Mouse (Mus musculus) lung, postnatal 14 days (tissue): ENCODE results near the gene Ctnna2.

Experiments used
- DNase-seq: peaks from one replicate; pipeline ENCODE4 v3.0.0; 2021

Ctnna2 gene

GRCm38 (mm10) chr6:77979241-77979961 lies at the start of gene Ctnna2:
Gene Ctnna2 (minus strand): TSS chr6:77979699.
- DNase-seq = peak; percentile 24

GRCm38 (mm10) chr6:77980137-77981052 lies 896 bp upstream of the Ctnna2 start:
- no peak for DNase-seq

- no peak for DNase-seq
These were observed 841 bp downstream of the Ctnna2 start for GRCm38 (mm10) chr6:77978476-77979240.

- no peak for DNase-seq
These were observed 8.8 kb downstream of the Ctnna2 start for GRCm38 (mm10) chr6:77970545-77971242.

- DNase-seq = no peak
These were observed 9.7 kb downstream of the Ctnna2 start for GRCm38 (mm10) chr6:77969774-77970173.

- no peak for DNase-seq
These were observed 17.5 kb downstream of the Ctnna2 start for GRCm38 (mm10) chr6:77962011-77962410.

- no peak for DNase-seq
These were observed 28.2 kb downstream of the Ctnna2 start for GRCm38 (mm10) chr6:77951276-77951675.

GRCm38 (mm10) chr6:77950690-77951089 lies 28.8 kb downstream of the Ctnna2 start:
- DNase-seq = no peak

GRCm38 (mm10) chr6:77929375-77929774 lies 50.1 kb downstream of the Ctnna2 start:
- no peak for DNase-seq

GRCm38 (mm10) chr6:77873150-77873549 lies 106.3 kb downstream of the Ctnna2 start:
- no peak for DNase-seq

- no peak for DNase-seq
These were observed 110.2 kb downstream of the Ctnna2 start for GRCm38 (mm10) chr6:77869313-77869712.

GRCm38 (mm10) chr6:77868119-77868518 lies 111.4 kb downstream of the Ctnna2 start:
- no peak for DNase-seq

GRCm38 (mm10) chr6:77863379-77863778 lies 116.1 kb downstream of the Ctnna2 start:
- no peak for DNase-seq

GRCm38 (mm10) chr6:77862781-77863180 lies 116.7 kb downstream of the Ctnna2 start:
- DNase-seq = no peak

GRCm38 (mm10) chr6:77849438-77849837 lies 130.1 kb downstream of the Ctnna2 start:
- no peak for DNase-seq

GRCm38 (mm10) chr6:77848796-77849195 lies 130.7 kb downstream of the Ctnna2 start:
- DNase-seq = no peak

GRCm38 (mm10) chr6:77847651-77848050 lies 131.8 kb downstream of the Ctnna2 start:
- no peak for DNase-seq

- no peak for DNase-seq
These were observed 140.4 kb downstream of the Ctnna2 start for GRCm38 (mm10) chr6:77839076-77839475.

GRCm38 (mm10) chr6:77838653-77839052 lies 140.8 kb downstream of the Ctnna2 start:
- no peak for DNase-seq

GRCm38 (mm10) chr6:77837543-77837942 lies 142.0 kb downstream of the Ctnna2 start:
- no peak for DNase-seq

GRCm38 (mm10) chr6:77834680-77835079 lies 144.8 kb downstream of the Ctnna2 start:
- no peak for DNase-seq

GRCm38 (mm10) chr6:77827526-77827925 lies 152.0 kb downstream of the Ctnna2 start:
- no peak for DNase-seq

GRCm38 (mm10) chr6:77817116-77817515 lies 162.4 kb downstream of the Ctnna2 start:
- no peak for DNase-seq
